ENCODE assay signal across 14 mouse cellular contexts in genomic region chr15:84973544-84973871, GRCm38 (mm10). TPM values are rescaled to one million over a fixed set of nuclear protein-coding genes. Genes with fewer than 3 reads are reported as not detected.
A peak's percentile ranks its signal among the peaks of the same experiment; 100 is the strongest.
DNase-seq lines count a peak whose midpoint lies in the region; ATAC-seq and TF ChIP-seq lines count a peak whose summit lies in the region.
"Had no signal": no experiment of that assay in that cellular context is flagged by ENCODE, and none has a peak within 500 bp of the region (broad histone marks: within the 10 kb centered on the region; RNA-seq: fewer than 3 reads in every experiment).

No protein-coding gene starts in this region.

- peaks cover 15% of the 10 kb centered on the region for H3K36me3 ChIP-seq in midbrain, embryonic 10.5 days
- no peaks in the 10 kb centered on the region for H3K36me3 ChIP-seq in midbrain, embryonic 11.5 days (ENCODE audit: control insufficient read depth, insufficient read depth, low read length)
- H3K36me3 ChIP-seq in forebrain, postnatal 0 days (ENCODE audit: insufficient read depth), result peaks cover 14% of the 10 kb centered on the region; the same call in 1 of the 2 replicates
- H3K36me3 ChIP-seq in neural tube, embryonic 13.5 days, result peaks cover 12% of the 10 kb centered on the region; the same call in 1 of the 2 replicates
- H3K36me3 ChIP-seq: lung, embryonic 15.5 days; stomach, embryonic 15.5 days had no signal

- H3K4me2 ChIP-seq in midbrain, embryonic 11.5 days, result no peak overlapping the region
- no peak overlapping the region for H3K4me2 ChIP-seq in forebrain, postnatal 0 days (ENCODE audit: low read depth)
- H3K4me2 ChIP-seq in neural tube, embryonic 13.5 days, result no peak overlapping the region
- H3K4me2 ChIP-seq: lung, embryonic 15.5 days; midbrain, embryonic 12.5 days; stomach, embryonic 15.5 days had no signal

- no peaks in the 10 kb centered on the region for H3K27me3 ChIP-seq in midbrain, embryonic 10.5 days (ENCODE audit: low read depth, poor library complexity, severe bottlenecking)
- no peaks in the 10 kb centered on the region for H3K27me3 ChIP-seq in midbrain, embryonic 11.5 days (ENCODE audit: control insufficient read depth, insufficient read depth, low read length)
- no peaks in the 10 kb centered on the region for H3K27me3 ChIP-seq in forebrain, postnatal 0 days (ENCODE audit: insufficient read depth, low read length)
- H3K27me3 ChIP-seq in neural tube, embryonic 13.5 days, result no peaks in the 10 kb centered on the region
- H3K27me3 ChIP-seq: lung, embryonic 15.5 days; midbrain, embryonic 12.5 days; stomach, embryonic 15.5 days had no signal

- DNase-seq in frontal cortex, postnatal 36 days (ENCODE audit: low spot score in 2 of 2), result no peak
- DNase-seq in midbrain, embryonic 10.5 days (ENCODE audit: low spot score), result no peak
- no peak for DNase-seq in midbrain, embryonic 11.5 days (ENCODE audit: low spot score, missing footprints)
- no peak for DNase-seq in forebrain, postnatal 0 days
- DNase-seq: heart, postnatal 36 days; thymus, postnatal 25 days had no signal

- no peaks in the 10 kb centered on the region for H3K9me3 ChIP-seq in midbrain, embryonic 10.5 days (replicated peaks)
- H3K9me3 ChIP-seq in midbrain, embryonic 11.5 days (ENCODE audit: control insufficient read depth, low read length), result no peaks in the 10 kb centered on the region
- no peaks in the 10 kb centered on the region for H3K9me3 ChIP-seq in forebrain, postnatal 0 days (ENCODE audit: low read length)
- no peaks in the 10 kb centered on the region for H3K9me3 ChIP-seq in neural tube, embryonic 13.5 days
- H3K9me3 ChIP-seq: limb, embryonic 10.5 days; lung, embryonic 15.5 days; midbrain, embryonic 12.5 days; stomach, embryonic 15.5 days had no signal

- 15% methylated on average over 3 of the region's 3 CpGs for WGBS in midbrain, embryonic 10.5 days
- WGBS in midbrain, embryonic 11.5 days, result 21% methylated on average over 3 of the region's 3 CpGs
- 17% methylated on average over 3 of the region's 3 CpGs for WGBS in forebrain, postnatal 0 days
- WGBS in neural tube, embryonic 13.5 days, result 9% methylated on average over 3 of the region's 3 CpGs

- peak overlapping the region; percentile 78 for H3K27ac ChIP-seq in midbrain, embryonic 10.5 days (replicated peaks)
- H3K27ac ChIP-seq in midbrain, embryonic 11.5 days (ENCODE audit: low read depth, low read length), result no peak overlapping the region
- H3K27ac ChIP-seq in forebrain, postnatal 0 days (ENCODE audit: low read depth, low read length), result no peak overlapping the region
- no peak overlapping the region for H3K27ac ChIP-seq in neural tube, embryonic 13.5 days (replicated peaks)
- H3K27ac ChIP-seq: limb, embryonic 10.5 days; lung, embryonic 15.5 days; midbrain, embryonic 12.5 days; stomach, embryonic 15.5 days had no signal

- no peak overlapping the region for H3K4me3 ChIP-seq in midbrain, embryonic 10.5 days
- no peak overlapping the region for H3K4me3 ChIP-seq in midbrain, embryonic 11.5 days (ENCODE audit: low read depth, low read length)
- H3K4me3 ChIP-seq in forebrain, postnatal 0 days (ENCODE audit: low read depth, low read length), result no peak overlapping the region
- H3K4me3 ChIP-seq in neural tube, embryonic 13.5 days, result no peak overlapping the region
- H3K4me3 ChIP-seq: limb, embryonic 10.5 days; lung, embryonic 15.5 days; midbrain, embryonic 12.5 days; stomach, embryonic 15.5 days had no signal

- no peak for TF ChIP-seq CTCF in forebrain, postnatal 0 days (IDR thresholded peaks at IDR 0.05; ENCODE audit: low read depth)

- ATAC-seq in frontal cortex, adult (ENCODE audit: low TSS enrichment), result peak; percentile 36
- ATAC-seq in midbrain, embryonic 11.5 days (ENCODE audit: low FRiP score), result no peak
- ATAC-seq in forebrain, postnatal 0 days, result peak; percentile 72
- 0 out of 2 replicates have a peak, but pooled peaks have one; percentile 19 for ATAC-seq in neural tube, embryonic 13.5 days (ENCODE audit: low read depth)
- no peak for ATAC-seq in CD4-positive, CD25-positive, alpha-beta regulatory T cell, adult 4 months

- peaks cover 46% of the 10 kb centered on the region for H3K4me1 ChIP-seq in midbrain, embryonic 10.5 days
- peaks cover 26% of the 10 kb centered on the region for H3K4me1 ChIP-seq in midbrain, embryonic 11.5 days (ENCODE audit: control insufficient read depth, insufficient read depth, low read length)
- H3K4me1 ChIP-seq in forebrain, postnatal 0 days (ENCODE audit: insufficient read depth), result 0 out of 2 replicates have a peak, but pooled peaks cover 4% of the 10 kb centered on the region
- H3K4me1 ChIP-seq in neural tube, embryonic 13.5 days (replicated peaks), result peaks cover 46% of the 10 kb centered on the region
- H3K4me1 ChIP-seq: lung, embryonic 15.5 days had no signal

- H3K9ac ChIP-seq in midbrain, embryonic 11.5 days (ENCODE audit: low read length), result no peak overlapping the region; the same call in 1 of the 2 replicates
- no peak overlapping the region for H3K9ac ChIP-seq in forebrain, postnatal 0 days
- 0 out of 2 replicates have a peak overlapping the region, but pooled peaks have one; percentile 12 for H3K9ac ChIP-seq in neural tube, embryonic 13.5 days
- H3K9ac ChIP-seq: lung, embryonic 15.5 days; midbrain, embryonic 12.5 days; stomach, embryonic 15.5 days had no signal

RNA-seq across cellular contexts. Expression of gene 5031439G07Rik, which starts 14.8 kb away (rescaled TPM):
- polyA plus RNA-seq in midbrain, embryonic 10.5 days (2016; fragmentation: Nextera tagmentation; extraction: Ambion mirVana), result 10.1 and 10.8 TPM in 2 replicates
- polyA plus RNA-seq in midbrain, embryonic 11.5 days (2014; fragmentation: Nextera tagmentation; extraction: Ambion mirVana), result 11.7 and 17.2 TPM in 2 replicates
- 99.6 and 112 TPM in 2 replicates for total RNA-seq in forebrain, postnatal 0 days (2014; rRNA removed)
- polyA plus RNA-seq in forebrain, postnatal 0 days (2015; fragmentation: Nextera tagmentation; extraction: Ambion mirVana), result 27.4 and 28.9 TPM in 2 replicates
- polyA plus RNA-seq in neural tube, embryonic 13.5 days (2015; fragmentation: Nextera tagmentation; extraction: Ambion mirVana), result 17.4 and 18.8 TPM in 2 replicates
- 1 to 10 TPM; 1.4 to 2.0 TPM for polyA plus RNA-seq in CD4-positive, CD25-positive, alpha-beta regulatory T cell, adult 4 months (2017; shearing (Covaris generic))

RNA-seq across cellular contexts. Expression of gene Upk3a, which starts 43.4 kb away (rescaled TPM):
- 0.16 TPM in 1 of 2 replicates, not detected in the other for polyA plus RNA-seq in midbrain, embryonic 10.5 days (2016; fragmentation: Nextera tagmentation; extraction: Ambion mirVana)
- 0.15 TPM in 1 of 2 replicates, not detected in the other for polyA plus RNA-seq in midbrain, embryonic 11.5 days (2014; fragmentation: Nextera tagmentation; extraction: Ambion mirVana)
- total RNA-seq in forebrain, postnatal 0 days (2014; rRNA removed), result 1.1 and 2.2 TPM in 2 replicates
- polyA plus RNA-seq in forebrain, postnatal 0 days (2015; fragmentation: Nextera tagmentation; extraction: Ambion mirVana), result 1.3 and 1.4 TPM in 2 replicates
- 0.59 and 0.65 TPM in 2 replicates for polyA plus RNA-seq in neural tube, embryonic 13.5 days (2015; fragmentation: Nextera tagmentation; extraction: Ambion mirVana)
- not detected for polyA plus RNA-seq in CD4-positive, CD25-positive, alpha-beta regulatory T cell, adult 4 months (2017; shearing (Covaris generic))
- total RNA-seq: heart, adult 8-10 months; heart, postnatal 36 days had no signal
- polyA plus RNA-seq: limb, embryonic 10.5 days had no signal

RNA-seq across cellular contexts. Expression of gene Nup50, which starts 50.3 kb away (rescaled TPM):
- polyA plus RNA-seq in midbrain, embryonic 10.5 days (2016; fragmentation: Nextera tagmentation; extraction: Ambion mirVana), result 70.5 and 70.7 TPM in 2 replicates
- polyA plus RNA-seq in midbrain, embryonic 11.5 days (2014; fragmentation: Nextera tagmentation; extraction: Ambion mirVana), result 66.8 and 71.7 TPM in 2 replicates
- 19.5 and 24.8 TPM in 2 replicates for total RNA-seq in forebrain, postnatal 0 days (2014; rRNA removed)
- polyA plus RNA-seq in forebrain, postnatal 0 days (2015; fragmentation: Nextera tagmentation; extraction: Ambion mirVana), result 23.5 and 24.5 TPM in 2 replicates
- polyA plus RNA-seq in neural tube, embryonic 13.5 days (2015; fragmentation: Nextera tagmentation; extraction: Ambion mirVana), result 27.4 and 30.7 TPM in 2 replicates
- polyA plus RNA-seq in CD4-positive, CD25-positive, alpha-beta regulatory T cell, adult 4 months (2017; shearing (Covaris generic)), result 10 to 100 TPM; 25.6 to 25.7 TPM

RNA-seq across cellular contexts. Expression of gene Gm29666, which starts 53.7 kb away (rescaled TPM):
- polyA plus RNA-seq in midbrain, embryonic 10.5 days (2016; fragmentation: Nextera tagmentation; extraction: Ambion mirVana), result 0.96 and 1.1 TPM in 2 replicates
- polyA plus RNA-seq in midbrain, embryonic 11.5 days (2014; fragmentation: Nextera tagmentation; extraction: Ambion mirVana), result 0.61 and 0.66 TPM in 2 replicates
- total RNA-seq in forebrain, postnatal 0 days (2014; rRNA removed), result 0.54 and 0.86 TPM in 2 replicates
- 0.26 and 0.47 TPM in 2 replicates for polyA plus RNA-seq in forebrain, postnatal 0 days (2015; fragmentation: Nextera tagmentation; extraction: Ambion mirVana)
- polyA plus RNA-seq in neural tube, embryonic 13.5 days (2015; fragmentation: Nextera tagmentation; extraction: Ambion mirVana), result 0.87 and 0.88 TPM in 2 replicates
- under 1 TPM; 0.44 to 0.68 TPM for polyA plus RNA-seq in CD4-positive, CD25-positive, alpha-beta regulatory T cell, adult 4 months (2017; shearing (Covaris generic))

RNA-seq across cellular contexts. Expression of gene Fam118a, which starts 55.2 kb away (rescaled TPM):
- 33.1 and 34.9 TPM in 2 replicates for polyA plus RNA-seq in midbrain, embryonic 10.5 days (2016; fragmentation: Nextera tagmentation; extraction: Ambion mirVana)
- 30.1 and 32.1 TPM in 2 replicates for polyA plus RNA-seq in midbrain, embryonic 11.5 days (2014; fragmentation: Nextera tagmentation; extraction: Ambion mirVana)
- 27.9 and 32.8 TPM in 2 replicates for total RNA-seq in forebrain, postnatal 0 days (2014; rRNA removed)
- 27.2 and 30.6 TPM in 2 replicates for polyA plus RNA-seq in forebrain, postnatal 0 days (2015; fragmentation: Nextera tagmentation; extraction: Ambion mirVana)
- 25.6 and 28.2 TPM in 2 replicates for polyA plus RNA-seq in neural tube, embryonic 13.5 days (2015; fragmentation: Nextera tagmentation; extraction: Ambion mirVana)
- polyA plus RNA-seq in CD4-positive, CD25-positive, alpha-beta regulatory T cell, adult 4 months (2017; shearing (Covaris generic)), result 10 to 100 TPM; 38.3 to 46.1 TPM

Comparison
In these comparisons a context has a peak if more than half of its experiments do, and no peak if none do; other contexts are left out.
1. ATAC-seq: peak in frontal cortex, adult (single experiment), forebrain, postnatal 0 days (single experiment) and neural tube, embryonic 13.5 days (single experiment); none in midbrain, embryonic 11.5 days (single experiment) and CD4-positive, CD25-positive, alpha-beta regulatory T cell, adult 4 months (single experiment).